ENCODE assay signal across 16 mouse cellular contexts in the genomic region with DNA sequence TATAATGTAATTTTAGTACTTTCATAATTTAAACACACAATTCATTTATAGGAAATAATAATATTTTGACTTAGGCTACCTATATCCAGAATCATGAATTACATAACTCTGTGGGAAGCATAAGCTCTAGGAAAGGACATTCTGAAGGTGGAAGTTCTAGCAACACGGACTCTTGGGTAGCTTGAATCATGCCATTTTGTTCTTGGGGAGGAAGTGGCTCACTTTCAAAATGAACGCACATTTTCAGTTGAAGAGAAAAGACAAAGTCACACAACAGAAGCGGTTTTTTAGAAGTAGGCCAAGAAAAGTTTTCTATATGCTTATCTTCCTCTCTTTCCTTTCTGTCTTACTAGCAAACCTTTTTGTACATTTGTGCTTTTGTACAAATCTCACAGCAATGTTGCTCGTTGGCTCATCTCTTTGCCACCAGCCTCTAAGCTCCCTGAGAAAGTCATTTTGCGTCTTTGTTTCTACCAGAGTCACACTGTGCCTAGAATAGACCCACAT. TPM values are rescaled to one million over a fixed set of nuclear protein-coding genes. Genes with fewer than 3 reads are reported as not detected.
"Had no signal": no experiment of that assay in that cellular context is flagged by ENCODE, and none has a peak within 500 bp of the region (broad histone marks: within the 10 kb centered on the region; RNA-seq: fewer than 3 reads in every experiment).

No protein-coding gene starts in this region.

- H3K27me3 ChIP-seq: kidney, embryonic 15.5 days; liver, embryonic 13.5 days; midbrain, embryonic 13.5 days had no signal

- H3K27ac ChIP-seq: kidney, embryonic 15.5 days; left cerebral cortex, adult 2 months; liver, embryonic 13.5 days; midbrain, embryonic 13.5 days had no signal

- H3K9me3 ChIP-seq: kidney, embryonic 15.5 days; liver, embryonic 13.5 days; midbrain, embryonic 13.5 days had no signal

- DNase-seq: kidney, adult 8-10 months; kidney, postnatal 10 days; kidney, postnatal 36 days; layer of hippocampus, postnatal 36 days; liver, embryonic 13.5 days; lung, adult 2 months; lung, postnatal 14 days; lung, postnatal 4 days; thymus, adult 18-20 months; thymus, postnatal 14 days had no signal

- H3K36me3 ChIP-seq: kidney, embryonic 15.5 days; liver, embryonic 13.5 days; midbrain, embryonic 13.5 days had no signal

- H3K9ac ChIP-seq: kidney, embryonic 15.5 days; liver, embryonic 13.5 days; midbrain, embryonic 13.5 days had no signal

- H3K4me3 ChIP-seq: kidney, embryonic 15.5 days; left cerebral cortex, adult 2 months; liver, embryonic 13.5 days; midbrain, embryonic 13.5 days; myocyte had no signal

- H3K4me2 ChIP-seq: kidney, embryonic 15.5 days; liver, embryonic 13.5 days; midbrain, embryonic 13.5 days had no signal

- H3K4me1 ChIP-seq: kidney, embryonic 15.5 days; liver, embryonic 13.5 days; midbrain, embryonic 13.5 days had no signal

RNA-seq across cellular contexts. Expression of gene 2010109A12Rik, which starts 49.5 kb away (rescaled TPM):
- polyA plus RNA-seq: liver, adult 2 months; lung, adult 2 months; myocyte; small intestine, adult 2 months had no signal
